Comparison of ENCODE assay signal across 9 mouse cellular contexts in the genomic region with DNA sequence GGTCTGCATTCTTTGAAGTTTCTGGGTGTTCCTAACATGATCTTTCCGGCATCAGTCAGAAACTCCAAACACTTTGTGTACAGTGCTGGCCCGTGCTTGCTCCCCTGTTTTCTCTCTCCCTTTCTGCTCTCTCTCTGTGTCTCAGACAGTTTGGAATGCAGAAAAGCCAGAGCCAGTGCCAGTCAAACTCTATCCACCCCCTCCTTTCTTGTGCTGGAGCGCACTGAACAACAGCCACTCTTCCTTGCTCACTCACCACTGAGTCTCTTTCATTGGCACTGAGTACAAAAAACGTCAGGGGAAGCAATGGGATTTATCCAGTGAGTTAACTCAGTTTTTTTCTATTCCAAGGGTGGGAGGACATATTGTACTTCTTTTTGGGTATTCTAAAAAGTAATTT.
DNase-seq lines count a peak whose midpoint lies in the region; ATAC-seq lines count a peak whose summit lies in the region.
"Had no signal": no experiment of that assay in that cellular context is flagged by ENCODE, and none has a peak within 500 bp of the region (broad histone marks: within the 10 kb centered on the region; RNA-seq: fewer than 3 reads in every experiment).

No protein-coding gene starts in this region.

- 0 out of 2 replicates have a peak, but pooled peaks cover 2% of the 10 kb centered on the region for H3K4me1 ChIP-seq in lung, embryonic 16.5 days (replicated peaks; ENCODE audit: control insufficient read depth, insufficient read depth, low read length)
- no peaks in the 10 kb centered on the region for H3K4me1 ChIP-seq in stomach, embryonic 15.5 days
- H3K4me1 ChIP-seq: limb, embryonic 15.5 days had no signal

- no peaks in the 10 kb centered on the region for H3K27me3 ChIP-seq in lung, embryonic 16.5 days (ENCODE audit: control insufficient read depth, insufficient read depth, low read depth, low read length)
- H3K27me3 ChIP-seq in stomach, embryonic 15.5 days (replicated peaks): no peaks in the 10 kb centered on the region
- H3K27me3 ChIP-seq: limb, embryonic 15.5 days had no signal

- H3K4me2 ChIP-seq in lung, embryonic 16.5 days (ENCODE audit: low read depth, low read length): no peak overlapping the region
- no peak overlapping the region for H3K4me2 ChIP-seq in stomach, embryonic 15.5 days
- H3K4me2 ChIP-seq: limb, embryonic 15.5 days had no signal

- H3K36me3 ChIP-seq in lung, embryonic 16.5 days (ENCODE audit: control insufficient read depth, insufficient read depth, low read length): no peaks in the 10 kb centered on the region
- H3K36me3 ChIP-seq in stomach, embryonic 15.5 days: no peaks in the 10 kb centered on the region
- H3K36me3 ChIP-seq: limb, embryonic 15.5 days had no signal

- intact Hi-C loops in heart, postnatal 14 days (cut with DNase I): no loop called here

- H3K9ac ChIP-seq in lung, embryonic 16.5 days (ENCODE audit: low read length): no peak overlapping the region
- H3K9ac ChIP-seq in stomach, embryonic 15.5 days: no peak overlapping the region
- H3K9ac ChIP-seq: limb, embryonic 15.5 days had no signal

- WGBS in lung, embryonic 16.5 days: 13% methylated on average over 4 of the region's 4 CpGs
- 28% methylated on average over 4 of the region's 4 CpGs for WGBS in stomach, embryonic 15.5 days

- H3K27ac ChIP-seq in lung, embryonic 16.5 days (ENCODE audit: low read length): no peak overlapping the region
- H3K27ac ChIP-seq in stomach, embryonic 15.5 days: no peak overlapping the region
- H3K27ac ChIP-seq: limb, embryonic 15.5 days had no signal

- peak; percentile 74 for ATAC-seq in lung, embryonic 16.5 days (ENCODE audit: low read depth)
- peak; percentile 31; the same call in 1 of the 2 replicates for ATAC-seq in stomach, embryonic 15.5 days (ENCODE audit: insufficient read depth, low FRiP score, low read depth)

- no peak overlapping the region for H3K4me3 ChIP-seq in lung, embryonic 16.5 days (ENCODE audit: low read length)
- no peak overlapping the region for H3K4me3 ChIP-seq in stomach, embryonic 15.5 days (replicated peaks)
- H3K4me3 ChIP-seq: limb, embryonic 15.5 days had no signal

- DNase-seq in adrenal gland, postnatal 14 days: peak; percentile 4
- DNase-seq in adrenal gland, postnatal 10 days: no peak
- DNase-seq in urinary bladder, adult 18-20 months (ENCODE audit: low spot score in 2 of 2): peak; percentile 21 to 60
- DNase-seq in urinary bladder, postnatal 10 days (ENCODE audit: low spot score): no peak
- DNase-seq in heart, postnatal 14 days: peak; percentile 9 to 46
- no peak for DNase-seq in spleen, postnatal 10 days (ENCODE audit: low spot score in 2 of 2)

- no peaks in the 10 kb centered on the region for H3K9me3 ChIP-seq in lung, embryonic 16.5 days (ENCODE audit: control insufficient read depth, low read length)
- H3K9me3 ChIP-seq in stomach, embryonic 15.5 days: no peaks in the 10 kb centered on the region
- H3K9me3 ChIP-seq: limb, embryonic 15.5 days had no signal

Comparison
In these comparisons a context has a peak if more than half of its experiments do, and no peak if none do; other contexts are left out.
1. DNase-seq: peak in adrenal gland, postnatal 14 days (single experiment), urinary bladder, adult 18-20 months (2 of 2) and heart, postnatal 14 days (2 of 2); none in adrenal gland, postnatal 10 days (single experiment), urinary bladder, postnatal 10 days (single experiment) and spleen, postnatal 10 days (0 of 2).